Mouse (Mus musculus): ENCODE measurements at regions not wholly inside any gene's neighbourhood (a gene's known extent, or its start where the extent isn't known, plus 50 kb on each side); places are given as distances from the start of the nearest gene placed in this dataset.
"Not testable (repeated sequence)": the region's sequence is repeated elsewhere in the genome, so short reads cannot be mapped to it uniquely, and the experiment has no call there.

- H3K4me3 ChIP-seq (ENCODE audit: low read depth, low read length): no peak overlapping the region
- no peak overlapping the region for H3K27ac ChIP-seq (ENCODE audit: low read length)
- H3K9ac ChIP-seq (ENCODE audit: low read depth, low read length): no peak overlapping the region
- no peaks in the 10 kb centered on the region for H3K27me3 ChIP-seq (ENCODE audit: control insufficient read depth, insufficient read depth, low read depth, low read length)
- H3K9me3 ChIP-seq (replicated peaks; ENCODE audit: control insufficient read depth, low read length, poor library complexity, severe bottlenecking): peaks cover 3% of the 10 kb centered on the region; the same call in 1 of the 2 replicates
- H3K4me1 ChIP-seq (ENCODE audit: control insufficient read depth, insufficient read depth, low read length): no peaks in the 10 kb centered on the region
- 85% methylated on average over 4 of the region's 4 CpGs for WGBS
- no peaks in the 10 kb centered on the region for H3K36me3 ChIP-seq (ENCODE audit: control insufficient read depth, insufficient read depth, low read length)
- no peak overlapping the region for H3K4me2 ChIP-seq (ENCODE audit: low read length)
- no peak for ATAC-seq
Observed at GRCm38 (mm10) chr4:81550816-81551215, 108.2 kb upstream of the Mpdz start.

- Histone ChIP-seq H3K9ac (ENCODE audit: low read depth, low read length) (no peak overlapping the region), H3K4me3 (ENCODE audit: low read depth, low read length) (no peak overlapping the region), H3K27ac (ENCODE audit: low read length) (no peak overlapping the region), H3K4me1 (ENCODE audit: control insufficient read depth, insufficient read depth, low read length) (no peaks in the 10 kb centered on the region), H3K9me3 (replicated peaks; ENCODE audit: control insufficient read depth, low read length, poor library complexity, severe bottlenecking) (peaks cover 3% of the 10 kb centered on the region; the same call in 1 of the 2 replicates), H3K4me2 (ENCODE audit: low read length) (no peak overlapping the region), H3K27me3 (ENCODE audit: control insufficient read depth, insufficient read depth, low read depth, low read length) (no peaks in the 10 kb centered on the region), H3K36me3 (ENCODE audit: control insufficient read depth, insufficient read depth, low read length) (no peaks in the 10 kb centered on the region)
- no peak for ATAC-seq
- WGBS: 94% methylated on average over 4 of the region's 4 CpGs
Observed at GRCm38 (mm10) chr4:81550256-81550655, 107.6 kb upstream of the Mpdz start.

GRCm38 (mm10) chr4:81540496-81540895 is 97.9 kb upstream of the Mpdz start:
- ATAC-seq: no peak
- no peak overlapping the region for H3K4me2 ChIP-seq (ENCODE audit: low read length)
- H3K4me1 ChIP-seq (ENCODE audit: control insufficient read depth, insufficient read depth, low read length): no peaks in the 10 kb centered on the region
- H3K9me3 ChIP-seq (replicated peaks; ENCODE audit: control insufficient read depth, low read length, poor library complexity, severe bottlenecking): no peaks in the 10 kb centered on the region
- no peak overlapping the region for H3K9ac ChIP-seq (ENCODE audit: low read depth, low read length)
- H3K36me3 ChIP-seq (ENCODE audit: control insufficient read depth, insufficient read depth, low read length): no peaks in the 10 kb centered on the region
- H3K27ac ChIP-seq (ENCODE audit: low read length): no peak overlapping the region
- H3K27me3 ChIP-seq (ENCODE audit: control insufficient read depth, insufficient read depth, low read depth, low read length): no peaks in the 10 kb centered on the region
- no peak overlapping the region for H3K4me3 ChIP-seq (ENCODE audit: low read depth, low read length)

GRCm38 (mm10) chr4:81539551-81539950 is 96.9 kb upstream of the Mpdz start:
- Histone ChIP-seq H3K9me3 (replicated peaks; ENCODE audit: control insufficient read depth, low read length, poor library complexity, severe bottlenecking) (no peaks in the 10 kb centered on the region), H3K36me3 (ENCODE audit: control insufficient read depth, insufficient read depth, low read length) (no peaks in the 10 kb centered on the region), H3K27me3 (ENCODE audit: control insufficient read depth, insufficient read depth, low read depth, low read length) (no peaks in the 10 kb centered on the region), H3K9ac (ENCODE audit: low read depth, low read length) (no peak overlapping the region), H3K27ac (ENCODE audit: low read length) (no peak overlapping the region), H3K4me3 (ENCODE audit: low read depth, low read length) (no peak overlapping the region), H3K4me2 (ENCODE audit: low read length) (no peak overlapping the region), H3K4me1 (ENCODE audit: control insufficient read depth, insufficient read depth, low read length) (no peaks in the 10 kb centered on the region)
- ATAC-seq: no peak
- WGBS: 74% methylated on average over 3 of the region's 3 CpGs

- H3K27me3 ChIP-seq (ENCODE audit: control insufficient read depth, insufficient read depth, low read depth, low read length): no peaks in the 10 kb centered on the region
- no peaks in the 10 kb centered on the region for H3K36me3 ChIP-seq (ENCODE audit: control insufficient read depth, insufficient read depth, low read length)
- no peak overlapping the region for H3K4me3 ChIP-seq (ENCODE audit: low read depth, low read length)
- H3K4me2 ChIP-seq (ENCODE audit: low read length): no peak overlapping the region
- no peak overlapping the region for H3K27ac ChIP-seq (ENCODE audit: low read length)
- no peaks in the 10 kb centered on the region for H3K9me3 ChIP-seq (replicated peaks; ENCODE audit: control insufficient read depth, low read length, poor library complexity, severe bottlenecking)
- no peak overlapping the region for H3K9ac ChIP-seq (ENCODE audit: low read depth, low read length)
- no peaks in the 10 kb centered on the region for H3K4me1 ChIP-seq (ENCODE audit: control insufficient read depth, insufficient read depth, low read length)
- no peak for ATAC-seq
Observed at GRCm38 (mm10) chr4:81536795-81537194, 94.2 kb upstream of the Mpdz start.

- Histone ChIP-seq H3K27me3 (ENCODE audit: control insufficient read depth, insufficient read depth, low read depth, low read length) (no peaks in the 10 kb centered on the region), H3K9ac (ENCODE audit: low read depth, low read length) (no peak overlapping the region), H3K4me3 (ENCODE audit: low read depth, low read length) (no peak overlapping the region), H3K4me1 (ENCODE audit: control insufficient read depth, insufficient read depth, low read length) (no peaks in the 10 kb centered on the region), H3K9me3 (replicated peaks; ENCODE audit: control insufficient read depth, low read length, poor library complexity, severe bottlenecking) (no peaks in the 10 kb centered on the region), H3K27ac (ENCODE audit: low read length) (no peak overlapping the region), H3K4me2 (ENCODE audit: low read length) (no peak overlapping the region), H3K36me3 (ENCODE audit: control insufficient read depth, insufficient read depth, low read length) (no peaks in the 10 kb centered on the region)
- no peak for ATAC-seq
- WGBS: 94% methylated on average over 2 of the region's 2 CpGs
Observed at GRCm38 (mm10) chr4:81530546-81530945, 87.9 kb upstream of the Mpdz start.

GRCm38 (mm10) chr4:81519151-81519550 is 76.5 kb upstream of the Mpdz start:
- not testable (repeated sequence) for H3K9me3 ChIP-seq (replicated peaks; ENCODE audit: control insufficient read depth, low read length, poor library complexity, severe bottlenecking); ATAC-seq; H3K27ac ChIP-seq (ENCODE audit: low read length); H3K9ac ChIP-seq (ENCODE audit: low read depth, low read length); H3K4me2 ChIP-seq (ENCODE audit: low read length); H3K27me3 ChIP-seq (ENCODE audit: control insufficient read depth, insufficient read depth, low read depth, low read length); H3K4me1 ChIP-seq (ENCODE audit: control insufficient read depth, insufficient read depth, low read length); H3K36me3 ChIP-seq (ENCODE audit: control insufficient read depth, insufficient read depth, low read length); H3K4me3 ChIP-seq (ENCODE audit: low read depth, low read length)
- WGBS: 86% methylated on average over 2 of the region's 2 CpGs

GRCm38 (mm10) chr4:81514547-81514946 is 71.9 kb upstream of the Mpdz start:
- no peak for ATAC-seq
- no peaks in the 10 kb centered on the region for H3K4me1 ChIP-seq (ENCODE audit: control insufficient read depth, insufficient read depth, low read length)
- H3K4me3 ChIP-seq (ENCODE audit: low read depth, low read length): no peak overlapping the region
- H3K4me2 ChIP-seq (ENCODE audit: low read length): no peak overlapping the region
- H3K9ac ChIP-seq (ENCODE audit: low read depth, low read length): no peak overlapping the region
- 87% methylated on average over 4 of the region's 4 CpGs for WGBS
- no peaks in the 10 kb centered on the region for H3K27me3 ChIP-seq (ENCODE audit: control insufficient read depth, insufficient read depth, low read depth, low read length)
- H3K36me3 ChIP-seq (ENCODE audit: control insufficient read depth, insufficient read depth, low read length): no peaks in the 10 kb centered on the region
- H3K9me3 ChIP-seq (replicated peaks; ENCODE audit: control insufficient read depth, low read length, poor library complexity, severe bottlenecking): no peaks in the 10 kb centered on the region
- H3K27ac ChIP-seq (ENCODE audit: low read length): no peak overlapping the region

- H3K4me3 ChIP-seq (ENCODE audit: low read depth, low read length): no peak overlapping the region
- no peak for ATAC-seq
- no peak overlapping the region for H3K4me2 ChIP-seq (ENCODE audit: low read length)
- no peak overlapping the region for H3K27ac ChIP-seq (ENCODE audit: low read length)
- H3K9me3 ChIP-seq (replicated peaks; ENCODE audit: control insufficient read depth, low read length, poor library complexity, severe bottlenecking): no peaks in the 10 kb centered on the region
- no peaks in the 10 kb centered on the region for H3K27me3 ChIP-seq (ENCODE audit: control insufficient read depth, insufficient read depth, low read depth, low read length)
- H3K4me1 ChIP-seq (ENCODE audit: control insufficient read depth, insufficient read depth, low read length): no peaks in the 10 kb centered on the region
- WGBS: 43% methylated on average over 3 of the region's 3 CpGs
- no peak overlapping the region for H3K9ac ChIP-seq (ENCODE audit: low read depth, low read length)
- no peaks in the 10 kb centered on the region for H3K36me3 ChIP-seq (ENCODE audit: control insufficient read depth, insufficient read depth, low read length)
Observed at GRCm38 (mm10) chr4:81512396-81512795, 69.8 kb upstream of the Mpdz start.

GRCm38 (mm10) chr4:81508776-81509175 is 66.2 kb upstream of the Mpdz start:
- no peak overlapping the region for H3K4me2 ChIP-seq (ENCODE audit: low read length)
- WGBS: 91% methylated on average over 1 of the region's 1 CpGs
- no peak overlapping the region for H3K27ac ChIP-seq (ENCODE audit: low read length)
- no peaks in the 10 kb centered on the region for H3K27me3 ChIP-seq (ENCODE audit: control insufficient read depth, insufficient read depth, low read depth, low read length)
- no peaks in the 10 kb centered on the region for H3K9me3 ChIP-seq (replicated peaks; ENCODE audit: control insufficient read depth, low read length, poor library complexity, severe bottlenecking)
- no peak overlapping the region for H3K9ac ChIP-seq (ENCODE audit: low read depth, low read length)
- no peaks in the 10 kb centered on the region for H3K4me1 ChIP-seq (ENCODE audit: control insufficient read depth, insufficient read depth, low read length)
- H3K4me3 ChIP-seq (ENCODE audit: low read depth, low read length): no peak overlapping the region
- ATAC-seq: no peak
- H3K36me3 ChIP-seq (ENCODE audit: control insufficient read depth, insufficient read depth, low read length): no peaks in the 10 kb centered on the region

Data from midbrain, embryonic 16.5 days (tissue).